Mouse (Mus musculus): ENCODE data around the gene Arl6ip4.

DNA sequence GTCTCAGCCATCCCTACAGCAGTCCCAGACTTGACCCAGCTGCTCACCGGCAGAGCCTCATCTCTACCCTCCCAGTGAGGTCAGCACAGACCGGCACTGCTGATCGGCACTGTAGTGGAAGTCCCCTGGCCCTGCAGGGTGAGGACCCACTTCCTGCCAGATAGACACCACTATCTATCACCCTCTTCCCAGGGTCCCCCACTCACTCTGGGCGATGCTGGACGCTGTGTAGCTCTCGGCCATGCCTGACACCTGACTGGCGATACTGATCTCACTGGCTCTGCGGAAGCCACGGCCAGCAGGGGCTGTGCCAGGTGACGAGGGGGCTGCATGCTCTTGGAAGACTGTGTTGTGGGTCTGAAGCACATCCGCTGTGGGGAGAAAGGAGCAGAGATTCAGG is 9.2 kb downstream of the Arl6ip4 start:
- TF ChIP-seq POLR2A (IDR thresholded peaks at IDR 0.05; ENCODE audit: insufficient read depth, low read length) (no peak), CTCF (IDR thresholded peaks at IDR 0.05; ENCODE audit: low read depth, low read length) (no peak)
